Mouse (Mus musculus): ENCODE measurements at regions not wholly inside any gene's neighbourhood (a gene's known extent, or its start where the extent isn't known, plus 50 kb on each side); places are given as distances from the start of the nearest gene placed in this dataset.

DNA sequence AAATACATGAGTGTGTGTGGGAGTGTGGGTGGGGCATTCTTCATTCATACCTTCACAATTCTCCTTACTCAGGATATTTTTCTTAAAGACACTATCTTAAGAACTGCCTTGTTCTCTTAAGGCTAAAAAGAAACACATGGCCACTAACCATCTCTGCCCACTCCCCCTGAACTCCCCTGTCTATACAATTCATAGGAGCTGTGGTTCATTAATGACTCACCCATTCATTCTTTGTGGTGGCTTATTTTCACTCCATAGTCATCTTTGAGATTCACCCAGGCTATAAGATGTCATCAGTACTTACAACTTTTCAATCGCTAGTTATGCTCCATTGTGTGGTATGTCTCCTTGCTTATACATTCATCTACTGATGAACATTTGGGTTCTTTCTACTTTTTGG is 97.7 kb upstream of the Spred1 start:
- DNase-seq (ENCODE audit: low spot score), result no peak

DNA sequence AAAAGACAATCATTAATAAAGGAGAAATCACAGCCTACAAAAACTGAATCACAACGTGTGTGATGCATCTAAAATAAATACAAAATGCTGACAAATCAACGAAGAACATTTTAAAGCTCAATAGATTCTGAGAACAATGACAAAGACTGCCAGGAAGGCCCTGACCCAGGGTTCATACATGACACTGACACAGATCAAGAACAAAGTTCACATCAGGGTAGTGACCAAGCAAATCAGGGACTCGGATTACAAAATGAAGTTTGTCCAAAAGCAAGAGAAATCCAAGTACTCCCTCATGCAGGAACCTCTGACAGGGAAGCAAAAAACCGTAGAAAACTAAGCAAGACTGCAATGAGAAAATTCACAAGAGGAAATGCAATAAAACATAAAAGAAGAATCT is 94.1 kb upstream of the Spred1 start:
- DNase-seq (ENCODE audit: low spot score), result no peak

DNA sequence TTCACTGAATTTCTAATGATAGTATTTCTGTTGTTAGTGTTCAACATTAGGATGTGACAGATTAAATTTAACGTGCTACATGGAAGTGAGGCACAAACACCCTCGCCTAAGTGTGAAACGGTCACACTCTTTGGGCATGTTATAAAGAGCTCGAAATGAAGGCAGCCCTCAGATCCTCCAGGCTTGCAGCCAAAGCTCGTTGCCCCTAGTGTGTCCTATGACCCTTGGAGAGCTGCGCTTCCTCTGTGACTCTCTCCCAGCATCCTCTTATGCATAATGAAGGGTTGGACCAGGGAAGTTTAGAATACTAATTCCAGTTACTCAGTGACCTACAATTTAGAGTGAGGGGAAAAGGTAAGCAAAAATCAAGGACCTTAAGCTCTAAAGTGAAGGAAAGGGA is 92.4 kb upstream of the Spred1 start:
- no peak for DNase-seq (ENCODE audit: low spot score)

DNA sequence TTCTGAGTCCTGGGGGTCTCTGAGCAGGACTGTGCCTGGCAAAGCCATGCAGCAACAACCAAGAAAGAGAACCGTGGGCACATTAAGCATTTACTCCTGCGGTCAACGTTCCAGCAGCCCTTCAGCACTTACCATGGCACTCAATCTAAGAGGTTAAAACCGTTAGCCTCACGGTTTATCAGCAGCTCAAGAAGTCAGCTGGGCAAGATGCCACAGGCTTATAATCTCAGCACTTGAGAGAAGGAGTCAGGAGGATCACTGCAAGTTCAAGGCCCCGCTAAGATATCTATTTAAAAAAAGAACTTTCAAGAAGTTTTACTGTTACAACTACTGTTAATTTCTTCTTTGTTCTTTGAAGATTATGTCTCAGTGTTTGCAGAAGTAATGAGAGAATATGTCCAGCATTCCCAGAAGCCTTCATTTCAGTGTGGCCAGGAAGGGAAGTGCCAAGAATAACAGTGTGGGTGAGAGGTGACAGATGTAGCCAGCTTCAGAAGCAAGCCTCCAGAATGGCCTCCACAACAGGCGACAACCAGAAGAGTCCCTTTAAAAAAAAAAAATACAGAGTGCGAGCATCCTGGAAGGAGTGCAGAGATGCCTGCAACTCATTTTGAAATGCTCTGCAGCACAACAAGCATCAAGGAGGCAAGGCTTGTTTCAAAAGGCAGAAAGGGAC is 84.8 kb upstream of the Spred1 start:
- no peak for DNase-seq (ENCODE audit: low spot score)

DNA sequence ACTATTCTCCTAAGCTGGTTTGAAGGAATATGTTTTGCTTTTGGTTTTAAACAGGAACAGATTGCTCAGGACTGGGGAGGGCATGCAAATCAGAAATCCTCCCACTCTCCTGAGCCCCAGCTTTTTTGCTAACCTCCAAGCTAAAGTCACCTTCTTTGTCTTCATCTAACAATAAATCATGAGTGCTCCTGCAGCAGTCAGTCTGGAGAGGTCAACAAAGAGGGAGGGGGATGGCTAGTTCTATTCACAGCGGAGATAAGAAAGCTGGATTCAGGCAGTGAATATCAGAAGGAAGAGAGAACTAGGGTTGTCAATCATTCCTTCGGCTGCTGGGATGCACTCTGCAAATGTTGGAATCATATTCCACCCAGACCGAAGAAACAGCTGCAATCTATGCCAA is 81.0 kb upstream of the Spred1 start:
- DNase-seq (ENCODE audit: low spot score), result no peak

DNA sequence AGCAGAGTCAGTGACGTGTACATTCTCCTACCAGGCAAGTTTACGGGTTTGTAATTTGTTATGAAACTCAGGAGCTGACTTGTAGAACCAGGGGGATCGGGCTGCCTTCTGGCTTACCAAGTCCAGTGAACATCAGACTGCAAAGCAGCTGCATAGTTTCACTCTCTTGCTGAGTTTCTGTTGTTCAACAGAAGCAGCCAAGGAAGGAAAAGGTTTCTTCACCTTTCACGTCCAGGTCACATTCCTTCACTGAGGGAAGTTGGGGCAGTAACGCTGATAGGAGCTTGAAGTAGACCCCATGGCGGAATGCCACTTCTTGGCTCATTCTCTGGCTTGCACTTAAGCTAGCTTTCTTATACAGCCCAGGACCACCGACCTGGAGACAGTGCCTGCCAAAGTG is 77.3 kb upstream of the Spred1 start:
- DNase-seq (ENCODE audit: low spot score), result no peak

DNA sequence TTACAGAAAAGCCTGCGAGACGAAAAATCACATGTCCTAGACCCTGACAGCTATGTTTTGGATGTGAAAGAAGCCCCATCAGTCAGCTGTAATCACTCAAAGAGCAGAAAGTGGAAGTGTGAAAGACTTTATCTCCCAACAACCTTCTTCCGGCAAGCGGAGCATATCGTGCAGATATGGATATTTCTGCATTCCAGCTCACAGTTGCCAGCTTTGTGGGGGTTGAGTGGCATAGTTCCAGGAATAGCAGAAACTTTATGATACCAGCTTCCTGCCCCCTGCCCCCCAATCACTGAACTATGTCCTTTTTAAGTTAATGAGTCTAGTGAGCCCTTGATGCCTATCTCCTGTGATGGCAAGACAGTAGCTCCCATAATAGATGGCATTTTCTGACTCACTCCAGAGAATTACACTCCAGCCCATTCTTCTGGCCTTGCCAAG is 72.9 kb upstream of the Spred1 start:
- no peak for DNase-seq (ENCODE audit: low spot score)

DNA sequence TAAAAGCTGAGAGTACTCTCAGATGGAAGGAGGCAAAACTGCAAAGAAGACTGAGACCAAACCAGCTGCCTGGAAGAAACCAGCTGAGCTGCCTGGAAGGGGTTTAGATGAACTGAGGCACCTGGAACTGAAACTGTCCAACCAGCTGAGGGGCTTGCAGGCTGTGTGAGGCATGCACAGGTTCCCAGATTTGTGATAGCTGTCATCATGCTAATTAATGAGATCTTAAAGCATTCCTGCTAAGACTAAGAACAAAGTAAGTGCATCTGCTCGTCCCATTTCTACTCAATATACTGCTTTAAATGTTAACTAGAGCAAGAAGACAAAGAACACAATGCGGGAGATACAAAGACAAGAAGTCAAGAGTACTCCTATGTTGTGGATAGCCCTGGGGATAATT is 71.1 kb upstream of the Spred1 start:
- no peak for DNase-seq (ENCODE audit: low spot score)

DNA sequence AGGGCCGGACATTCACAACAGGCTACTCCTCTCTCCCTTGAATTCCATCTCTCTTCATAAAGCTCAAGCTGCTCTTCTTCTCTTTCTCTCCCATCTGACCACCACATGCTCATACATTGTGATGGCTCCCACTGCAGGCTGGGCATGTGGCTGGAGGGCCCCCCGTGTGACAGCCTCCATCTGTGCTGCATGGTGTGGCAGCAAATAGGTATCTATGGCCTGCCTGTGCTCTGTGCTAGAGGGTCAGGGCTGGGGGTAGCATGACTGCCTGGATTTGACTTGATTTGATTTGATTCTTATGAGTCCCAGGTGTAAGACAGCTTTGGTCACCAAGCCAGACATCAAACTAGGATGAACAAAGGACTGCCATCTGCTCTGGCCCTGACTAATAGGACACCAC is 57.0 kb upstream of the Spred1 start:
- no peak for DNase-seq (ENCODE audit: low spot score)

DNA sequence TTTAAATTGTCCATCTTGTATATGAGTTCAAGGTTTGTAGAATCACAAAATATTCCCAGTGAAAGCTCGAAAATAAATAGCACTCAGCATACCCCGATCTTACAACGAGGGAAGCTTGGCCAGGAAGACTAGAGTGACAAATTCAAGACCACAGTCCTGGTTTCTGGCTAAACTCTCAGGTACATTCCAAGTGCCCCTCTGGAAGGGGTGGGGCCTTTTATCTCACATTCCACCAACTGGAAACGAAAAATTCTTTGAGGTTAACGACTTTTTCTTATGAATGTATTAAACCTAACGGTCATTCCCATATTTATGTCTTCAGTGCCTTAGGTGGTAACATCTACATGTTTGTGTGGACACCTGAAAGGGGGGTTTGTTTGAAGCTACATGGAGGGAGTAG is 50.8 kb upstream of the Spred1 start:
- no peak for DNase-seq (ENCODE audit: low spot score)

DNA sequence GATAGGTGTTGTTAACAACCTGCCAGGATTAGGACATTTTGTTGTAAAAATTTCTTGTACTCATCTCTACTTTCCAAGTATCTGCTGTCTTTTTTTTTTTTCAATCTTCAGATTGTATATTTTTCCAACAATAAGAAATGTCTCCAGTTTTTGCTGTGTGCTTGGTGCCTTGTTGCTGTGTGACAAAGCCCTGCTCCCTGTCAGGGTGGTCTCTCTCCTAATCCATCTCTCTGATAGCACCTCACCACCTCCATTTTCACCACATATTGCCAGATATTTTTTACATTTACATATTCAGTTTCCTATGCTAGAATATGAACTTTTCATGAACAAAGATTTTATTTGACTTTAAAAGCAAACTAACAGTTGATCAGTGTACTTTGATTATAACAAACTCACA is 50.1 kb upstream of the Spred1 start:
- DNase-seq (ENCODE audit: low spot score), result no peak

All from urinary bladder, postnatal 10 days (tissue).